Mouse (Mus musculus) common myeloid progenitor, adult 5-6 weeks (primary cell): ENCODE measurements around the gene AY358078. TPM values are rescaled to one million over a fixed set of nuclear protein-coding genes. Genes with fewer than 3 reads are reported as not detected.

Source experiments
- ATAC-seq: replicated peaks from 2 replicates; pipeline ENCODE4 v1.8.0; 2016; ENCODE audit warnings: low read depth, mild to moderate bottlenecking, moderate TSS enrichment, inconsistent platforms; ENCODE audit not compliant: poor library complexity, severe bottlenecking
- total RNA-seq: library from RNA; stranded (forward); fragments of 200-1000, 187-1606 nt; gene quantifications from 2 replicates; pipeline ENCODE4 v1.2.3, GENCODE M21; 2017

AY358078 gene
- total RNA-seq, 1 experiment from 2014 or later: not detected

GRCm38 (mm10) chr14:51870756-51871155 is 70.9 kb downstream of the AY358078 start:
- ATAC-seq: no peak

GRCm38 (mm10) chr14:51871741-51872140 is 71.9 kb downstream of the AY358078 start:
- ATAC-seq: no peak

Other genes starting within 250 kb of the AY358078 start
- gene Gm5622, start 247.3 kb upstream of the AY358078 start, total RNA-seq: not detected in 2 replicates
- not detected in 2 replicates for gene Gm17175, start 226.0 kb upstream of the AY358078 start, total RNA-seq
- not detected in 2 replicates for gene Gm17174, start 207.9 kb upstream of the AY358078 start, total RNA-seq
- gene Gm17078, start 188.7 kb upstream of the AY358078 start, total RNA-seq: not detected in 2 replicates
- gene Gm4181, start 164.4 kb upstream of the AY358078 start, total RNA-seq: not detected in 2 replicates
- gene Gm17079, start 104.6 kb upstream of the AY358078 start, total RNA-seq: not detected in 2 replicates
- gene Gm5800, start 82.9 kb upstream of the AY358078 start, total RNA-seq: not detected in 2 replicates
- not detected in 2 replicates for gene Ang4, start 26.5 kb upstream of the AY358078 start, total RNA-seq
- 0.55 and 3.3 TPM in 2 replicates for gene Ear6, start 53.7 kb downstream of the AY358078 start, total RNA-seq
- gene Mettl17, start 84.8 kb downstream of the AY358078 start, total RNA-seq: 6.7 and 11.5 TPM in 2 replicates
- gene Slc39a2, start 92.8 kb downstream of the AY358078 start, total RNA-seq: 0.49 TPM in 1 of 2 replicates, not detected in the other
- 2.8 and 14.6 TPM in 2 replicates for gene Ndrg2, start 114.1 kb downstream of the AY358078 start, total RNA-seq
- not detected in 2 replicates for gene Tppp2, start 118.4 kb downstream of the AY358078 start, total RNA-seq
- gene Rnase13, start 122.7 kb downstream of the AY358078 start, total RNA-seq: not detected in 2 replicates
- gene Arhgef40, start 184.7 kb downstream of the AY358078 start, total RNA-seq: 27.5 and 32.4 TPM in 2 replicates
- gene Tmem253, start 215.6 kb downstream of the AY358078 start, total RNA-seq: not detected in 2 replicates
- 9.8 and 14.0 TPM in 2 replicates for gene Zfp219, start 220.7 kb downstream of the AY358078 start, total RNA-seq
- not detected in 2 replicates for gene Olfr221, start 242.4 kb downstream of the AY358078 start, total RNA-seq